Mouse (Mus musculus) embryonic fibroblast, embryonic 13.5 days (primary cell): ENCODE measurements around the gene Znrf4.

ENCODE experiments used
- CTCF ChIP-seq: IDR thresholded peaks from 2 replicates; pipeline ENCODE4 v1.5.1; 2011; ENCODE audit warnings: mild to moderate bottlenecking, control low read depth, low read length, moderate library complexity, borderline replicate concordance; ENCODE audit not compliant: insufficient read depth
- POLR2A ChIP-seq: IDR thresholded peaks from 2 replicates; pipeline ENCODE4 v1.6.1; 2011; ENCODE audit warnings: low read depth, mild to moderate bottlenecking, control low read depth, low read length, moderate library complexity

DNA sequence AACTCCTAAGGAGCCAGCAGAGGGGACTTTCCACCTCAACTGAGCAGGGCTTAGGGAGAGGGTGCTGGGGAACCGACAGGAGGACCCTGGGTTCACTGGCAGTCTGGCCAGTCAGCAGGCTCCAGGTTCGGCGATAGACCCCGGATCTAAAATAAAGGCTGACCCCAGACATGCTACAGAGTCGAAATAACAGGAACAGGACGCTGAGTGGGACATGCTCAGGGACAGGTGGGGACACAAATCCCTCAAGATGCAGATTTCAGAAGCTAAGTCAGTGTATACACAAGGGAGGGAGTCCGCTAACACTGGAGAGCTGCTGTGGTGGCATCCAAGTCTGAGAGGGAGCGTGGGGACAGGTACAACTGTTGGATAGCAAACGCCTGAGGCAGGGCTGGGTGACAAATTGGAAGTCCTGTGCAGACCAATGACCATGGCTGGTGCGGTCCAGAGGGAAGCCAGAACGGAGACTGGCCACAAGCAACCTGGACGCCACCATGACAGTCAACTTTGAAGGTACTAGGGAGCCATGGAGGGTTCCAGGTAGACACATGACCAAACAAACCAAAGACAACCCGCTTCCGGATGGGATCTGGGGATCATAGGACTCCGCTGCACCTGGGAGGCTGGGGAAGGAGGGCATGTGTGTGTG, 5.7 kb downstream of the Znrf4 start:
- TF ChIP-seq CTCF = no peak
- no peak for TF ChIP-seq POLR2A
